Mouse (Mus musculus) ovary, postnatal 14 days (tissue): Measurements from ENCODE around the gene Olfr1042.
"Not testable (repeated sequence)": the region's sequence is repeated elsewhere in the genome, so short reads cannot be mapped to it uniquely, and the experiment has no call there.

Experiments
- DNase-seq: peaks from one replicate; pipeline ENCODE4 v3.0.0; 2022; ENCODE audit warnings: low spot score

Gene Olfr1042

GRCm38 (mm10) chr2:86161738-86162137, at the start of gene Olfr1042:
Olfr1042 (minus strand) TSS chr2:86161838.
- DNase-seq: no peak

DNA sequence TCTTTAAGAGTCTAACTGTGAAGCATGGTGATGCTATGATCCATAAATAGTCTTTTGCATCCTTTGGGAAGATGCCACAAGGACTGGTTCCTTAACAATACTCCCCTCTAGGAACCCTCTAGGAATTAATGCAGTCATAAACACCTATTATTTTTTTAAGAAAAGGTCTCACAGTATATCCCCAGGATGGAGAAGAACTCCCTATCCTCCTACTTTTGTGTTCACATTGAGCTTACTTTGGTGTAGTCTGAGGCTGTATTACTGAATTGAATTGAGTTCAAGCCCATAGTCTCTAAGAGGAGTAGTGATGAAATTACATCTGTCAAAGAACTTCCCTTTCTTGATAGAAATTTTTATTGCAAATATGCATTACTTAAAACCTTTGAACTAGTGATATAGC, 41.3 kb upstream of the Olfr1042 start, which contains the start of gene Olfr1045:
TSS of gene Olfr1045 (minus strand) at position 101 of the 400 bp plus-strand sequence.
- no peak for DNase-seq

GRCm38 (mm10) chr2:86195863-86196262, 34.2 kb upstream of the Olfr1042 start:
- no peak for DNase-seq

DNA sequence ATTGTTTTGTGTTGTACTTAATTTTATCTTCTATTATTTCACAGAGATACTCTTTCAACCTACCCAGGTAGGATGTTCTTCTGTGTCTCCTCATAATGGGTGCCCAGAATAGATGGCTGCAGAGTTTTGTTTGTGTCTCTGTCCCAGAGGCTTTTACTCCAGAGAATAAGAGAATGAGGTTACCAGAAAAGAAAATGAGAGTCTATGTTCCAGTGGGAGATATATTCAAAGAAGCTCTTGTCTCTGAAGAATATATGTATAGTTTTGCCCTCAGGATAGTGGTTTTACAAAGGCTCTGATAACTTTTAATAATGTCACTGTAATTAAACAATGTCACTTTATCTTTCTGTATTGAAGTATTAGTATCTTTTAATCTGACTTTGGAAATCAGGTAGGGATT, 23.9 kb upstream of the Olfr1042 start, which contains the start of gene Olfr52:
TSS of gene Olfr52 (minus strand) at position 101 of the 400 bp plus-strand sequence.
- no peak for DNase-seq

DNA sequence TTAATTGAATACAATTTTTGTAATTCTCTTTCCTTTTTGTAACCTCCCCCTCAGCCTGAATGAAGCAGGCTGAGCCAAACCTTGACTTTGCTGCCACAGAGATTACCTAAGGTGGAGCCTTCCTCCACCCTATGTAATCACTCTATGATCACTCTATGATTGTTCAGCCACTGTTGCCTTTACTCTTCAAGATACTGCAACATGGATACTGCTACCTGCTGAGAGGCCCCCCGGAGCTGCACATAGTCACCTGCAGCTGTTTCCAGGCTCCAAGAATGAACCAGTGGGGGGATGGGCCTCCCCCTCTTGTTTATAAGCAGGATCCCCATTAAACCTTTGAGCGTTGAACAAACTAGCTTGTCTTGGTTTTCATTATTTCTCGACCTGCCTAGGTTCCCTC, 18.3 kb upstream of the Olfr1042 start:
- no peak for DNase-seq

DNA sequence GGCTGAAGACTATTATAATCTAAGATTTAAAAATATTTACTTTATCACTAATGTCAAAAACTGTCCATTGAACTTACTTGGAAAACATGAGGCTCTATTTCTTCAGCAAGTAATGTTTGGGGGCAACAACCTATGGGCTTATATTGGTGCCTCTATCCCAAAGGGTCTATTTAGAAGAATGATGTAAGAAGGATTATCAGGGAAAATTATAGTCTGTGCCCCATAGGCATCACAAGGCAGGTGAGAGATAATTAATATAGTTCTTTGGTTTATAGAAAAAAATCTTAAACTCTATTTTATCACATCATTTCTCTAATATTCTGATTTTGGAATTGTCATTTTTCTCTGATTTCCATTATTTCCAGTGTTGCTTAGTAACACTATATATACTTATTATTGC, 16.1 kb upstream of the Olfr1042 start, which contains the start of gene Olfr1044:
TSS of gene Olfr1044 (minus strand) at position 101 of the 400 bp plus-strand sequence.
- no peak for DNase-seq

GRCm38 (mm10) chr2:86175422-86175821, 13.8 kb upstream of the Olfr1042 start:
- DNase-seq: not testable (repeated sequence)

DNA sequence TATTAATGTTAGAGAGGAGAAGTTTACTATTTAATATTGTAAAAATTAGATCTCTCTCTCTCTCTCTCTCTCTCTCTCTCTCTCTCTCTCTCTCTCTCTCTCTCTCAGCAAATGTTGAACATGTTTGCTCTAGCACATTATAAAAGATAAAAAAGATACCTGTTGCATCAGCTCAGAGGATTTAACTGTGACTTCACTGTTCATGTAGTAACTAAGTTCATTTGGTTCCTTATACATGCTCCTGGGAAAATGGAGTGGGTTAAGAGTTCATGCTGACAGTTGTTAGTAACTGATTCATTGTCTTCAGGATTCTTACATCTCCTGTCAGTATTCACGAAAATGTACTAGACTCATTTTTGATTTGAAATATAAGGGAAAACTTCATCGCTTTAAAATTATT, 5.8 kb upstream of the Olfr1042 start, which contains the start of gene Olfr1043:
TSS of gene Olfr1043 (minus strand) at position 101 of the 400 bp plus-strand sequence.
- no peak for DNase-seq

DNA sequence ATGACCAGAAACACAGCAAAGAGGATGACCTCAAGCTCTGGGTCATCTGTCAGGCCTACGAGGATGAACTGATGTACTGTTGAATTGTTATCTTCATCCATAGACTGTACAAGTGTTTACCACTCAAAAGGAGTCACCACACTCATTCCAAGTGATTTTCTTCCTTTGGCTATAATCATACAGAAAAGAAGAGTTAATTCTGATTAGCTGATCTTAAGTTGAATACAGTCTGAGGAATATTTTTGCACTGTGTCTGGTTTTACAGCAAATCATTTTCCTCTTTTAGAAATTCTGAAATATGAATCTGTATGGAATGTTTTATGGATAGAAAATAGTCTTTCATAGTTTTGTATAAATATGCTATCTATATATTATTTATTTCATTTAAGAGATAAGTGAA, 15.0 kb downstream of the Olfr1042 start, which contains the start of gene Olfr1040:
TSS of gene Olfr1040 (minus strand) at position 101 of the 400 bp plus-strand sequence.
- no peak for DNase-seq

DNA sequence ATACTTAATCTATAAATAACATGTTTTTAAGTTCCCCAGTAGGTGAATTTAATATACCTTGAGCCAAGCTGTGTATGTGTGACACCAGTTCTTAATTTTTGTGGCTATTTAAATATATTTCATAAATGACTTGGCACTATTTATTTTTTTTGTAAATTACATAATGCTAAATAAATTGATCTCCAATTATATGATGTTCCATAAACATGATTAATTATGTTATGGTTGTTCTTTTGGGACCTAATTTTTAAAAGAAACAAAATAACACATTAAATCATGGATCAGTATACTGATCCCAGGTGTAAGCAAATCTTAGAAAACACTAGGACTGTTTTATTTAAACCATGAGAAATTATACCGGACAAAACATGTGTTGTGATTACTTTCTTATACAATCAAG, 25.8 kb downstream of the Olfr1042 start, which contains the start of gene Olfr1039:
TSS of gene Olfr1039 (minus strand) at position 101 of the 400 bp plus-strand sequence.
- DNase-seq: no peak
